Mouse (Mus musculus): ENCODE measurements at regions not wholly inside any gene's neighbourhood (a gene's known extent, or its start where the extent isn't known, plus 50 kb on each side); places are given as distances from the start of the nearest gene placed in this dataset.

GRCm38 (mm10) chr1:143464863-143465262, 175.6 kb upstream of the B3galt2 start:
- ATAC-seq (replicated peaks in 1 of 2; ENCODE audit: insufficient read depth in 1 of 2, low FRiP score in 2 of 2, low TSS enrichment in 1 of 2, low read depth in 1 of 2, poor library complexity in 2 of 2, severe bottlenecking in 2 of 2) = peak; percentile 32 to 52; a peak in 2 of 4 replicates

- peak; percentile 99 for ATAC-seq (replicated peaks in 1 of 2; ENCODE audit: insufficient read depth in 1 of 2, low FRiP score in 2 of 2, low TSS enrichment in 1 of 2, low read depth in 1 of 2, poor library complexity in 2 of 2, severe bottlenecking in 2 of 2)
These were observed 174.4 kb upstream of the B3galt2 start for GRCm38 (mm10) chr1:143466092-143466491.

- no peak for ATAC-seq (replicated peaks in 1 of 2; ENCODE audit: insufficient read depth in 1 of 2, low FRiP score in 2 of 2, low TSS enrichment in 1 of 2, low read depth in 1 of 2, poor library complexity in 2 of 2, severe bottlenecking in 2 of 2)
These were observed 165.1 kb upstream of the B3galt2 start for GRCm38 (mm10) chr1:143475329-143475728.

DNA sequence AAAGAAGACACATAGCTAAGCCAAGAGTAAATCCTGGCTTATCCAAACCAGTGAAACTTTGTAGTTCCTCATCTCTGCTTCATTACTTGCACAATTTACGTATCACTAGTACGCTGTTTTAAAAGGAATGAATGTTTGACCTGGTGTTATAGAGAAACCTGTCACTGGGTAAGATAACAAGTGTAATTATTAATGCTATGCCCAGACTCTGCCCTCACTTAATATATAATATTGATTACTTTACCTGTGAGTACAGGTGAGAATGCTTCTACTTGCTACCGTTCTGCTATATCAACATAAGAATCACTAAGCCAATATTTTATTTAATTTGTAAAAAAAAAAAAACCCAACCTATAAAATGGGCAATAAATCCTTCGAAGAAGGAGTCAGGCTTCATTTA, 157.1 kb upstream of the B3galt2 start:
- ATAC-seq (replicated peaks in 1 of 2; ENCODE audit: insufficient read depth in 1 of 2, low FRiP score in 2 of 2, low TSS enrichment in 1 of 2, low read depth in 1 of 2, poor library complexity in 2 of 2, severe bottlenecking in 2 of 2) = no peak

DNA sequence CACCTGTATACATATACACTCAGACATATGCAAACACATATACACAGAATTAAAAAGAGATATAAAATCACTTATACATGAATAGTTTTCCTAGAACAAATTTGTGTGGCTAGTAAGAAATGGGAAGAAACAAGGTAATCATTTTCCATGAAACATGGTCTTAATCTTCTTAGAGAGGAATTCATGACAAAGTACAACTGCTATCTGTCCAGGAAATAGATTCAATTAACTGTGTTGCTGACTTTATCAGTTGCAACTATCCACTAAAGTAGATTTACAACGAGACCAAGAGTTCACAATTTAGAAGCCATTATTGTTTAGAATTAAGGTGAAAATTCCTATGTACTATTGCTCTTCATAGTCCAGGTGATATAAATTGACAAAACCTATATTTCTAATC, 155.5 kb upstream of the B3galt2 start:
- no peak for ATAC-seq (replicated peaks in 1 of 2; ENCODE audit: insufficient read depth in 1 of 2, low FRiP score in 2 of 2, low TSS enrichment in 1 of 2, low read depth in 1 of 2, poor library complexity in 2 of 2, severe bottlenecking in 2 of 2)

- no peak for ATAC-seq (replicated peaks in 1 of 2; ENCODE audit: insufficient read depth in 1 of 2, low FRiP score in 2 of 2, low TSS enrichment in 1 of 2, low read depth in 1 of 2, poor library complexity in 2 of 2, severe bottlenecking in 2 of 2)
These were observed 143.4 kb upstream of the B3galt2 start for GRCm38 (mm10) chr1:143497092-143497491.

- no peak for ATAC-seq (replicated peaks in 1 of 2; ENCODE audit: insufficient read depth in 1 of 2, low FRiP score in 2 of 2, low TSS enrichment in 1 of 2, low read depth in 1 of 2, poor library complexity in 2 of 2, severe bottlenecking in 2 of 2)
These were observed 136.9 kb upstream of the B3galt2 start for GRCm38 (mm10) chr1:143503436-143504065.

- no peak for ATAC-seq (replicated peaks in 1 of 2; ENCODE audit: insufficient read depth in 1 of 2, low FRiP score in 2 of 2, low TSS enrichment in 1 of 2, low read depth in 1 of 2, poor library complexity in 2 of 2, severe bottlenecking in 2 of 2)
These were observed 136.4 kb upstream of the B3galt2 start for GRCm38 (mm10) chr1:143504066-143504440.

DNA sequence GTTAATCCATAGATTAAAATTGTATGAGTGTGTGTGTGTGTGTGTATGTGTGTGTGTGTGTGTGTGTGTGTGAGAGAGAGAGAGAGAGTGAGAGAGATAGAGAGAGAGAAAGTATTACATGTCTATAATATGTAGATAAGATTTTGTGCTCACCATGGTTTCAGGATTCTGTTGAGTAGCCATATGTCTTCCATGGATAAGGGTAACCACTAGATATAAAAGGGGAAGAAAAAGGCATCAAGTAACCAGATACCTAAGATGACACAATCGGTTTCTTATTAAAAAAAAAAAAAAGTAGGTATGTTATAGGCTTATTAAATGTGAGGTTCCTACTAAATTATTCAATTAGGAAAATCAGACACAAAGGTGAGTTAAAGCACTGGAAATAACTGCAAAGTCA, 135.1 kb upstream of the B3galt2 start:
- ATAC-seq (replicated peaks in 1 of 2; ENCODE audit: insufficient read depth in 1 of 2, low FRiP score in 2 of 2, low TSS enrichment in 1 of 2, low read depth in 1 of 2, poor library complexity in 2 of 2, severe bottlenecking in 2 of 2) = no peak

DNA sequence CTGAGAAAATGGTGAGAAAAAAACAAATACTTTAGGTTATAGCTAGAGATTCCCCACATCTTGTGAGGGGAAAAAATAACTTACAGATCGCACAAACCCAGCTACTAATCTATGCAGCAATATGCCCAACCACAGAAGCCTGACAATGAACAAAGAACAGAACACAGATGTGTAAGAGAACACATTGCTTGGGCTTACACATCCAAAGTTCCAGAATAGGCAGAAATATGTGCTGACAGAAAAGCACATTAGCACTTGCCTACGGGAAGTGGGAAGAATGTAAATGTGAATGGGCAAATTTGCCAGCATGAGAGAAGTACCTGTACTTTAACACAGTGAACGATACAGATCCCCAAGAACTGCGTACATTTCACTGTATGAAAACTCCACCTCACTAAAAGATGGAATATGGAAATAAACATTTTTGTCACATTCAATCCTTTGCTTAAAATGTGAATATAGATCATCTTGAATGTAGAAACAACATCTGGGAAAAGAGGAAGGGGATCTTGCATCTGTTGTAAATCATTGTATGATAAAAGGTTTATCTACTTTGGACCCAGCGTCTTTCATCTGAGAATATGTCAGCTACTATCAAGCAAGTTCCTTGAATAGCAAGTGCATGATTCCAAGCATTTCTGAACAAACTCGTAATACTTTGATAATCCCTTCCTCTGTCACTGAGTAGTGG, 116.5 kb upstream of the B3galt2 start:
- no peak for ATAC-seq (replicated peaks in 1 of 2; ENCODE audit: insufficient read depth in 1 of 2, low FRiP score in 2 of 2, low TSS enrichment in 1 of 2, low read depth in 1 of 2, poor library complexity in 2 of 2, severe bottlenecking in 2 of 2)

GRCm38 (mm10) chr1:143524522-143524865, 116.0 kb upstream of the B3galt2 start:
- no peak for ATAC-seq (replicated peaks in 1 of 2; ENCODE audit: insufficient read depth in 1 of 2, low FRiP score in 2 of 2, low TSS enrichment in 1 of 2, low read depth in 1 of 2, poor library complexity in 2 of 2, severe bottlenecking in 2 of 2)

DNA sequence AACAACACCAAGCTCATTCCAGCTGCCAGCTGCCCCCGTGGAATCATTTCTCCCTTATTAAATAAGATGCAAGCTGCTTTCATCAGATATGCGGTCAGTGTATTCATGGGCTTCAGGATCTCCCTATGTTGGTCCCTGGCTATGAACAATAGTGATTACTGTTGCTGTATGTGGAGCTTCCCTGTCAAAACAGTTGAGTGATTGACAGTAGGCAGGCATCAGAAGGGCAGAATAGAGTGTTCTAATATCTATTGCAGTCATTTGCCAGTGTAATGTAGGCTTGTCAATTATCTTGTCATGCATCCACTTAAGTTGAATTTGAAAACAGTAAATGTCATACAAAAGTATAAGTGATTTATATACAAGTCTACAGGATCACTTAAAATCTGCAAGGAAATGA, 100.2 kb upstream of the B3galt2 start:
- ATAC-seq (replicated peaks in 1 of 2; ENCODE audit: insufficient read depth in 1 of 2, low FRiP score in 2 of 2, low TSS enrichment in 1 of 2, low read depth in 1 of 2, poor library complexity in 2 of 2, severe bottlenecking in 2 of 2) = no peak

DNA sequence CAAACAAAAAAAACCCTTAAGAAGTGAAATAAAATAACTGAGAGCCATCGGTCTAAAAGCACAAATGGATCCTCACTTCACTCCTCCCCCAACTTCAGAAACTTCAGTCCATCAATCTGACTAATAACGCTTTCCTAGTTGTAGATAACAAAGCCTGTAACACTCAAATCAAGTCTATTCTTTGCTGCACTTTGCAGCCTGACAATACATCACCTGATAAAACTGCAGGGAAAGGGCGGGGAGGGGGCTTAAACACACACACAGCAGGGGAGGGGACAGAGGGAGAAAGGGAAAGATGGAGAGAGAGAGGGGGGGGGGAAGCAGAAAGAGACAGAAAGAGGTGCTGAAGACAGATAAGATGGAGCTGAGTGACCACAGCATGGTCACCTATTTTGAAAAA, 99.8 kb upstream of the B3galt2 start:
- no peak for ATAC-seq (replicated peaks in 1 of 2; ENCODE audit: insufficient read depth in 1 of 2, low FRiP score in 2 of 2, low TSS enrichment in 1 of 2, low read depth in 1 of 2, poor library complexity in 2 of 2, severe bottlenecking in 2 of 2)
